ENCODE assay signal across 8 mouse cellular contexts in the genomic region with DNA sequence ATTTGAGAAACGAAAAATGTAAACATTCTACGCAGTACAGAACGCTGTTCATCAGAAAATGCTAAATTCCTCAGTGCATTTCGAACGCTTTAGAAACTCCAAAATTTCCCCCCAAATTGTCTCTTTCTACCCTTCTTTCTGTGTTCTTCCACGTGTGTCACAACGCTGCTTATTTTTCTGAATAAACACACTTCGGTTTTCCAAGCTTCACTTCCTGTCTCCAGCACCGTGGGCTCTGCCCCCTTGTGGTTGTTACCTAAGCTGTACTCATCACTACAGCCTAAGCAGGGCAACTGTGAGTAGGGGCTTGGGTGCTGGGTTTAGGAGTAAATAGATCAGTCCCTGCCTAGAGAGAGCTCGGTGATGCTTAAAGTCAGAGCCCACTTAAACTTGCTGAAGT. TPM values are rescaled to one million over a fixed set of nuclear protein-coding genes. Genes with fewer than 3 reads are reported as not detected.
A peak's percentile ranks its signal among the peaks of the same experiment; 100 is the strongest.
DNase-seq lines count a peak whose midpoint lies in the region; ATAC-seq and TF ChIP-seq lines count a peak whose summit lies in the region.
"Had no signal": no experiment of that assay in that cellular context is flagged by ENCODE, and none has a peak within 500 bp of the region (broad histone marks: within the 10 kb centered on the region; RNA-seq: fewer than 3 reads in every experiment).

No protein-coding gene starts in this region.

- TF ChIP-seq CTCF in thymus, adult 2 months (IDR thresholded peaks at IDR 0.05; ENCODE audit: borderline replicate concordance, control insufficient read depth, extremely low read depth, insufficient read depth, low read length, poor library complexity): no peak
- peak; percentile 72 for TF ChIP-seq CTCF in liver, postnatal 0 days (IDR thresholded peaks at IDR 0.05; ENCODE audit: low read depth)

- peak overlapping the region; percentile 60 for H3K4me2 ChIP-seq in liver, postnatal 0 days (ENCODE audit: low read depth, low read length)

- no peaks in the 10 kb centered on the region for H3K27me3 ChIP-seq in thymus, adult 2 months (ENCODE audit: control insufficient read depth, insufficient read depth, low read length)
- H3K27me3 ChIP-seq in liver, postnatal 0 days (ENCODE audit: insufficient read depth, low read length): no peaks in the 10 kb centered on the region
- no peaks in the 10 kb centered on the region for H3K27me3 ChIP-seq in splenic B cell, adult 2 months (ENCODE audit: control insufficient read depth, insufficient read depth, low read length, poor library complexity, severe bottlenecking)

- H3K4me1 ChIP-seq in thymus, adult 2 months (replicated peaks; ENCODE audit: control insufficient read depth, insufficient read depth, low read length): no peaks in the 10 kb centered on the region
- no peaks in the 10 kb centered on the region for H3K4me1 ChIP-seq in liver, postnatal 0 days (ENCODE audit: insufficient read depth)

- 25% methylated on average over 10 of the region's 10 CpGs for WGBS in thymus, adult 2 months
- 26% methylated on average over 10 of the region's 10 CpGs for WGBS in liver, postnatal 0 days (ENCODE audit: insufficient replicate concordance)

- TF ChIP-seq EP300 in liver, postnatal 0 days (IDR thresholded peaks at IDR 0.05; ENCODE audit: low read depth): no peak

- no peaks in the 10 kb centered on the region for H3K9me3 ChIP-seq in liver, postnatal 0 days (ENCODE audit: low read length)

- no peak overlapping the region for H3K9ac ChIP-seq in liver, postnatal 0 days (replicated peaks)

- H3K4me3 ChIP-seq in thymus, adult 2 months (ENCODE audit: control insufficient read depth, insufficient read depth, low read length): no peak overlapping the region
- H3K4me3 ChIP-seq in liver, postnatal 0 days (ENCODE audit: low read depth, low read length): peak overlapping the region; percentile 6; the same call in 1 of the 2 replicates

- no peak overlapping the region for H3K27ac ChIP-seq in thymus, adult 2 months (ENCODE audit: control insufficient read depth, insufficient read depth, low read length)
- H3K27ac ChIP-seq in liver, postnatal 0 days (ENCODE audit: low read depth): no peak overlapping the region

- H3K36me3 ChIP-seq in thymus, adult 2 months (ENCODE audit: control insufficient read depth, insufficient read depth, low read length): no peaks in the 10 kb centered on the region
- no peaks in the 10 kb centered on the region for H3K36me3 ChIP-seq in liver, postnatal 0 days (replicated peaks; ENCODE audit: insufficient read depth, low read length)
- no peaks in the 10 kb centered on the region for H3K36me3 ChIP-seq in splenic B cell, adult 2 months (ENCODE audit: control insufficient read depth, insufficient read depth, low read length, poor library complexity, severe bottlenecking)

- peak; percentile 15 for DNase-seq in thymus, adult 2 months
- no peak for DNase-seq in thymus, adult 18-20 months
- DNase-seq in c-Kit-positive CD71-positive TER-119-negative erythroid progenitor cells, embryonic 14.5 days (ENCODE audit: low read depth): peak; percentile 10
- DNase-seq in heart, postnatal 4 days: peak; percentile 27
- DNase-seq in liver, postnatal 0 days: peak; percentile 31
- peak; percentile 37 for DNase-seq in splenic B cell, adult 2 months (ENCODE audit: low read depth, low spot score)
- no peak for DNase-seq in urinary bladder, adult 2 months (ENCODE audit: low spot score)

- no peak for TF ChIP-seq POLR2A in thymus, adult 2 months (IDR thresholded peaks at IDR 0.05; ENCODE audit: control insufficient read depth, extremely low read depth, insufficient read depth, low read length, poor library complexity)

- 0 out of 2 replicates have a peak, but pooled peaks have one; percentile 33 for ATAC-seq in liver, postnatal 0 days

RNA-seq across cellular contexts. Expression of a gene that starts 19.4 kb away (rescaled TPM):
- 0.01 TPM in 1 of 2 replicates, not detected in the other for polyA plus RNA-seq in thymus, adult 2 months (2012; rRNA removed)
- under 1 TPM; 0.14 to 0.23 TPM for total RNA-seq in heart, postnatal 4 days (2021)
- polyA plus RNA-seq in liver, postnatal 0 days (2015; fragmentation: Nextera tagmentation; extraction: Ambion mirVana): not detected in 2 replicates
- not detected in 2 replicates for polyA plus RNA-seq in urinary bladder, adult 2 months (2012; rRNA removed)
- total RNA-seq: layer of hippocampus, postnatal 25 days had no signal

RNA-seq across cellular contexts. Expression of a gene that starts 37.9 kb away (rescaled TPM):
- 0.34 and 0.73 TPM in 2 replicates for polyA plus RNA-seq in thymus, adult 2 months (2012; rRNA removed)
- under 1 TPM in 1 of 2 experiments, not detected in 1; 0.14 TPM for total RNA-seq in heart, postnatal 4 days (2021)
- polyA plus RNA-seq in liver, postnatal 0 days (2015; fragmentation: Nextera tagmentation; extraction: Ambion mirVana): not detected in 2 replicates
- not detected in 2 replicates for polyA plus RNA-seq in urinary bladder, adult 2 months (2012; rRNA removed)

Comparison
In these comparisons a context has a peak if more than half of its experiments do, and no peak if none do; other contexts are left out.
1. DNase-seq: peak in thymus, adult 2 months (single experiment), c-Kit-positive CD71-positive TER-119-negative erythroid progenitor cells, embryonic 14.5 days (single experiment), heart, postnatal 4 days (single experiment), liver, postnatal 0 days (single experiment) and splenic B cell, adult 2 months (single experiment); none in thymus, adult 18-20 months (0 of 2) and urinary bladder, adult 2 months (single experiment).